Mouse (Mus musculus) neural tube, embryonic 13.5 days (tissue): ENCODE results near the gene Slc12a6. TPM values are rescaled to one million over a fixed set of nuclear protein-coding genes. Genes with fewer than 3 reads are reported as not detected.

Experiments used
- ATAC-seq: fragments of 200-750 bp; cut with Nextera tagmentation; 2 replicates; pipeline ENCODE4 v1.8.0; 2017; ENCODE audit warnings: low read depth, mild to moderate bottlenecking, moderate TSS enrichment, moderate library complexity
- H3K27ac ChIP-seq: fragments of 300-500 bp; sonication (generic); replicated peaks from 2 replicates; pipeline ENCODE4 v1.5.1; 2015; ENCODE audit warnings: moderate library complexity, mild to moderate bottlenecking, inconsistent platforms
- H3K27me3 ChIP-seq: fragments of 300-500 bp; sonication (generic); 2 replicates; pipeline ENCODE4 v1.6.1; 2015; ENCODE audit warnings: mild to moderate bottlenecking, inconsistent platforms
- H3K36me3 ChIP-seq: fragments of 300-500 bp; sonication (generic); 2 replicates; pipeline ENCODE4 v1.6.1; 2015; ENCODE audit warnings: mild to moderate bottlenecking, inconsistent platforms
- H3K4me1 ChIP-seq: fragments of 300-500 bp; sonication (generic); replicated peaks from 2 replicates; pipeline ENCODE4 v1.6.1; 2015; ENCODE audit warnings: inconsistent platforms
- H3K4me2 ChIP-seq: fragments of 300-500 bp; sonication (generic); 2 replicates; pipeline ENCODE4 v1.6.1; 2015; ENCODE audit warnings: inconsistent platforms, mild to moderate bottlenecking, moderate library complexity
- H3K4me3 ChIP-seq: fragments of 300-500 bp; sonication (generic); 2 replicates; pipeline ENCODE4 v1.5.1; 2015; ENCODE audit warnings: mild to moderate bottlenecking, inconsistent platforms
- H3K9ac ChIP-seq: fragments of 300-500 bp; sonication (generic); 2 replicates; pipeline ENCODE4 v1.6.1; 2015; ENCODE audit warnings: moderate library complexity, mild to moderate bottlenecking, inconsistent platforms
- H3K9me3 ChIP-seq: fragments of 300-500 bp; sonication (generic); 2 replicates; pipeline ENCODE4 v1.6.1; 2016; ENCODE audit warnings: inconsistent platforms
- WGBS: fragments of 180-500 bp; shearing (Covaris S2); methylation state at CpG from one replicate; pipeline ENCODE4 v1.1.7; 2015; 5-methylcytosine and 5-hydroxymethylcytosine counted together
- polyA plus RNA-seq: library from polyadenylated mRNA; unstranded; fragments of >200 nt; fragmentation: Nextera tagmentation; extraction: Ambion mirVana; gene quantifications from 2 replicates; pipeline ENCODE4 v1.2.1, GENCODE M21; 2015

Gene Slc12a6
- polyA plus RNA-seq, 1 experiment from 2014 or later, result 15.0 TPM

DNA sequence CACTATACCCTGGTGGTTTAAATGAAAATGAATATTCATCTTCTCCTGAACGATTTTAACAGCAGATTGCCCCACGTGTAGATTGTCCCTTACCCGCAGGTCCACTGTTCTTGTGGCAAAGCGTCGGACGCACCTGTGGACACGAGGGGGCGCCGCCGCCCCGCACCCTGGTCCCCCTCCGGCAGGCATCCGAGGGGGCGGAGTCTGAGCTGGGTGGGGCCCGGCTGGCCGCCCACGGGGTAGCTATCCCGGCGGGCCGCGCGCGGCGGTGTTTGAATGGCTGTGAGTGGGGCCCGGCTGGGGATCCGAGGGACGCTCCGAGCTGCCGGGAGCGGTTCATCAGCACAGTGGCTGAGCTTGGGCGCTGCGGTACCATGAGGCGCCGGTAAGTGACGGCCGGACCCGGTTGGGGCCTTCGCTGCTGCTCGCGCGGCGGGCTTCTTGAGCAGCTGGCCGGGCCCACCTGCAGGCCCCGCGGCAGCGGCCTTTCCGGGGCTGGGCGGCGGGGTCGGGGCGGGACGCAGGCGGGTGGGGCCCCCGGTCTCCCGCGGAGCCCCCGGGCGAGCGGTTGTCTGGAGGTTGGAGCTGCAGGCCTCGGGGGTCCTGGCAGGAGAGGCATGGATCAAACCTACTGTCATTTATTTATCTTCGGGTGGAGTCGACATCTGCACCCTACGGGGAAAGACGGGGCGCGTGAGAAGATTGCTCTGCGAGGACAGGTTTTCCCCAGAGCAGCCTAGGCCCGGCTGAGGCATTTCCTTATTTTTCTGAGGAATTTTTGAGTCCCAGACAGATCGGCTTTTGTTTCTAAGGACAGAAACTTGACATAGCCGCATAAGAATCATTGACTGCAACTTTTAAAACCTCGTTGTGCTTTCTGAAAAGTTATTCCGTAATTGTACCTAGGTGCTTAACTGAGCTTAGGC is 113.6 kb downstream of the Slc12a6 start, which contains the start of gene Katnbl1:
TSS of gene Katnbl1 (plus strand) at position 239 of the 926 bp plus-strand sequence.
- peak within 1 kb of the TSS; percentile 88 for H3K4me3 ChIP-seq
- whole genome bisulfite sequencing, result under 1% methylated on average over 72 of the region's 72 CpGs
- no peaks in the 10 kb centered on the region for H3K9me3 ChIP-seq
- peak within 1 kb of the TSS; percentile 63 for H3K4me2 ChIP-seq
- H3K4me1 ChIP-seq, result peaks cover 23% of the 10 kb centered on the region
- H3K27ac ChIP-seq, result peak within 1 kb of the TSS; percentile 90
- H3K9ac ChIP-seq, result peak within 1 kb of the TSS; percentile 95
- peaks cover 12% of the 10 kb centered on the region for H3K27me3 ChIP-seq
- no peaks in the 10 kb centered on the region for H3K36me3 ChIP-seq
- peak; percentile 99 for ATAC-seq

DNA sequence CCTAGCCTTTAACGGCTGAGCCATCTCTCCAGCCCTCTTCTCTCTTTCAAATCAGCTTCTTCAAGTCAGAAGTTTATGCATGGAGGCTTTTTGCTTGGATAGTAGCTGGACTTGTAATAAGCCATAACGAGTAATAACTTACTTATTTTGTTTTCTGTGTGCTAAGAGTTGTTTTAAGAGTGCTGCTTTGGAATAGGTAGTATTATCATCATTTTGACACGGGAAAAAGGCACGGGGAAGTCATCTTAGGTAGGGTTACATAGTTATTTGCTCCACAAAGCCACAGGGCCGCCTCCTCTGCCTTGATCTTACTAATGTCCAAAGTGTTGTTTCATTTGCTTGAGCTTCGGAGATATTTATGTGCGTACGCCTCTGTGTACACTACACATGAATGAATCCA is 114.5 kb downstream of the Slc12a6 start:
- H3K4me3 ChIP-seq, result peak overlapping the region; percentile 88
- 0 out of 2 replicates have a peak, but pooled peaks cover 5% of the 10 kb centered on the region for H3K27me3 ChIP-seq
- H3K4me1 ChIP-seq, result peaks cover 23% of the 10 kb centered on the region
- 48% methylated on average over 8 of the region's 8 CpGs for WGBS
- H3K9ac ChIP-seq, result peak overlapping the region; percentile 95
- peak overlapping the region; percentile 63 for H3K4me2 ChIP-seq
- no peaks in the 10 kb centered on the region for H3K9me3 ChIP-seq
- no peak for ATAC-seq
- no peaks in the 10 kb centered on the region for H3K36me3 ChIP-seq
- H3K27ac ChIP-seq, result peak overlapping the region; percentile 90; the same call in 1 of the 2 replicates

DNA sequence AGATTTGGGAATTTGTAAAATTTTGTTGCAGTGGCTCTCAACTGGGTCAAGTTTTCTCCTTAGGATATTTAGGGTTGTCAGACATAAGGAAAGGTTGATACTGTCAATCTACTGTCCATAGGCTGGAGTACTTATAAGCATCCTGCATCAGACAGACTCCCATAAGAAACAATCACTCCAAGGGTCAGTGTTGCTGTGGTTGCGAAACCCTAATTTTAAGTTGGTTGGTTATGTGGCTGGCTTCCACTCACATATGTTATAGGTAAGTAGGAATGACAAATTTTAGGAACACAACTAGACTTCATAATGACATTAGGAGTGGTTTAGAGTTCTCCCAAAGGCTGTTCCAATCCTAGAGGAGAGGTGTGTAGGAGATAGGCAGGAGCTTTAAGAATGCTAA is 115.6 kb downstream of the Slc12a6 start:
- Histone ChIP-seq H3K27me3 (no peaks in the 10 kb centered on the region), H3K36me3 (no peaks in the 10 kb centered on the region), H3K9ac (no peak overlapping the region), H3K9me3 (no peaks in the 10 kb centered on the region), H3K4me1 (peaks cover 23% of the 10 kb centered on the region), H3K27ac (no peak overlapping the region), H3K4me2 (no peak overlapping the region; the same call in 1 of the 2 replicates), H3K4me3 (no peak overlapping the region)
- no peak for ATAC-seq
- WGBS, result 100% methylated on average over 1 of the region's 1 CpGs

DNA sequence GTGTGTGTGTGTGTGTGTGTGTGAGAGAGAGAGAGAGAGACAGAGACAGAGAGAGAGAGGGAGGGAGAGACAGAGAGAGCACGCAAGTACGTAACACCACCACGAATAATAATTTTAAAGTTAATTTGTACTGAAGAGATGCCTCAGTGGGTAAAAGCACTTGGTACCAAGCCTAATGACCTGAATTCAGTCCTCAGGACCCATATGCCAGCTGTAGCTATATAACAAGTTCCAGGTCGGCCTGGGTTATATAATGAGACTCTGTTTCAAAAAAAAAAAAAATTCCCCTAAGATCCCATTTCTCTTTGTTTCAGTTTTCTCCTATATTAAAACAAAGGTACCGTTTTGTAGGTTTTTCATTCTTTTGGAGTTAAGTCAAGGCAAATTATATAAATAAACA is 125.2 kb downstream of the Slc12a6 start:
- WGBS, result 90% methylated on average over 5 of the region's 5 CpGs
- ATAC-seq, result no peak
- H3K9ac ChIP-seq, result no peak overlapping the region
- no peaks in the 10 kb centered on the region for H3K27me3 ChIP-seq
- H3K4me3 ChIP-seq, result no peak overlapping the region
- H3K4me2 ChIP-seq, result no peak overlapping the region
- no peaks in the 10 kb centered on the region for H3K9me3 ChIP-seq
- no peaks in the 10 kb centered on the region for H3K36me3 ChIP-seq
- H3K27ac ChIP-seq, result no peak overlapping the region
- H3K4me1 ChIP-seq, result 0 out of 2 replicates have a peak, but pooled peaks cover 8% of the 10 kb centered on the region

DNA sequence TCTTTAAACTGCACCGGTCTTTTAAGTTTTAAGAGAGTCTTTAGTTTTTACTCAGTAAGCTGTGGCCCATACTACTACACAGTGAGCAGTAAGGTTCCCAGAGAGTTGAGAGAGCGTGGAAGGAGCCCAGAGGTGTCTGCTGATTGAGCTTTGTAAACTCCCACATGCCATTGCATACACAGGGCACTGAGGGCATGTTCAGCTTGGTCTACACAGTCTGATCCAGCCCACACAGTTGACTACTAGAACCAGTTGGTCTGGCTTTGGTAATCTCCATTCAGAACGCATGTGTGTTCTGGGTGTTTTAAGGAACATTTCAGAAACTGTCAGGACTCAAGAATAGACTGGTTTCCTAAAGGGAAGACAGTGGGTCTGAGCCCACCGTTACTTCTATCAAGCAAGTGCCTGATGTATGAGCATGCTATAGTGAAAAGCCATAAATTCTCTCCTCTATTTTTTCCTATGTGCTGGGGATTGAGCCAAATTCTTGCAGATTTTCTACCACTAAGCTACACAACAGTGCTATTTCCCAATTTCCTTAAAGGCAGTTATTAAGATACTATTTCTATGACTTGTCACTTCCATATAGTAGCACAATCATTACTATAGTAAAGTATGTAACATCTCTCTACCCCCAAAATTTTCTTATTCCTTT is 125.8 kb downstream of the Slc12a6 start:
- WGBS, result 89% methylated on average over 4 of the region's 4 CpGs
- H3K9me3 ChIP-seq, result no peaks in the 10 kb centered on the region

DNA sequence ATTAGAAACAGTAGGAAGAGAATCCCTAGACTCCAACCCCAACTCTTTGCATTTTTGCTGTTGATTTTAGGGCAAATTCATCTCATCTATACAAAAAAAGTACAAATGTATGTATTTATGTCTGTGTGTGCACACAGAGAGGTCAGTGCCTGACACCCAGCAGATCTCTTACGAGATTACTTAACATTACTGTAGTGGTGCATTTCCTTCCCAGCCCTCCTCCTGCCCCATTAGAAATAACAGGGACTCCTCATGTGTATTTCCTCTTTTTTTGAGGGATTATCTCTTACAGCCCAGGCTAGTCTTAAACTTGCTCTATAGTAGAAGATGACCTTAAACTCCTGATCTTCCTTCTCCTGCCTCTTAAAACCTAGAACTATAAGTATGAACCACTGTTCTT is 127.1 kb downstream of the Slc12a6 start:
- no peak overlapping the region for H3K9ac ChIP-seq
- ATAC-seq, result no peak
- H3K36me3 ChIP-seq, result no peaks in the 10 kb centered on the region
- H3K9me3 ChIP-seq, result no peaks in the 10 kb centered on the region
- no peak overlapping the region for H3K4me2 ChIP-seq
- H3K27me3 ChIP-seq, result no peaks in the 10 kb centered on the region
- no peak overlapping the region for H3K4me3 ChIP-seq
- 0 out of 2 replicates have a peak, but pooled peaks cover 8% of the 10 kb centered on the region for H3K4me1 ChIP-seq
- no peak overlapping the region for H3K27ac ChIP-seq
- 94% methylated on average over 1 of the region's 1 CpGs for WGBS

More for the DNA sequence above, 125.8 kb downstream of the Slc12a6 start:
- Histone ChIP-seq H3K4me3 (no peak overlapping the region), H3K4me2 (no peak overlapping the region), H3K27ac (no peak overlapping the region), H3K9ac (no peak overlapping the region), H3K4me1 (0 out of 2 replicates have a peak, but pooled peaks cover 8% of the 10 kb centered on the region), H3K36me3 (no peaks in the 10 kb centered on the region), H3K27me3 (no peaks in the 10 kb centered on the region)
- no peak for ATAC-seq

DNA sequence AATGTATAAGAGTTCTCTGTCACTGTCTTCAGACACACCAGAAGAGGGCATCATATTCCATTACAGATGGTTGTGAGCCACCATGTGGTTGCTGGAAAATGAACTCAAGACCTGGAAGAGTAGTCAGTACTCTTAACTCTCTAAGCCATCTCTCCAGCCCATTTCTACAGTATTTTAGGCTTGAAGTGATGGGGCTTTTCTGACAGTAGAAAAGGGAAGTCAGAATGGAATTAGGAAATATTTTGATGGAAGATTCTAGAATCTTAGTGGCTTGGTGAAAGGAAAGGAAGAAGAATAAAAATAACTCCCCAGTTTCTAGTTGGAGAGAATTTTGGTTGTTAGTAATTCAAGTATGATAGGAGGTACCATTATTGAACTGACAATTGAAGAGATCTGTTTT is 128.3 kb downstream of the Slc12a6 start:
- H3K36me3 ChIP-seq, result no peaks in the 10 kb centered on the region
- no peak for ATAC-seq
- H3K27me3 ChIP-seq, result no peaks in the 10 kb centered on the region
- no peaks in the 10 kb centered on the region for H3K9me3 ChIP-seq
- no peak overlapping the region for H3K9ac ChIP-seq
- H3K4me3 ChIP-seq, result no peak overlapping the region
- H3K4me1 ChIP-seq, result 0 out of 2 replicates have a peak, but pooled peaks cover 8% of the 10 kb centered on the region
- no peak overlapping the region for H3K27ac ChIP-seq
- H3K4me2 ChIP-seq, result no peak overlapping the region

DNA sequence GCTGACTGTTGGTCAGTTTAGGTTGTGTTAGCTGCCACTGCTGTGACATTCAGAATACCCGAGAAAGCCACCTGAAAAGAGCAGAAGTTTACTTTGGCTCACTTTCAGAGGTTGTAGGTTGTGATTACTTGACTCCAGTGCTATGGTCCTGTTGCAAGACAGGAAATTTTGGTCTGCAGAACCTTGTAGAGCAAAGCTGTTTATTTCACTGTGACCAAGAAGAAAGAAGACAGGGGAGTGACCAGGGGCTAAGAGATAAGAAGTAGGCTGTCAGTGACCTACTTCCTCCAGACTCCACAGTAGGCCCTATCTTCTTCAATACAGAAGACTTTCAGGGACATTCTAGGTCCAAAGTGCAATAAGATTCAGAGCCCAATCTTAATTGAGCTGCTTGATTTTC is 131.0 kb downstream of the Slc12a6 start:
- Histone ChIP-seq H3K9me3 (no peaks in the 10 kb centered on the region), H3K9ac (no peak overlapping the region), H3K4me3 (no peak overlapping the region), H3K36me3 (no peaks in the 10 kb centered on the region), H3K4me1 (no peaks in the 10 kb centered on the region), H3K27ac (no peak overlapping the region), H3K27me3 (no peaks in the 10 kb centered on the region), H3K4me2 (no peak overlapping the region)
- ATAC-seq, result no peak
- 72% methylated on average over 1 of the region's 1 CpGs for WGBS

DNA sequence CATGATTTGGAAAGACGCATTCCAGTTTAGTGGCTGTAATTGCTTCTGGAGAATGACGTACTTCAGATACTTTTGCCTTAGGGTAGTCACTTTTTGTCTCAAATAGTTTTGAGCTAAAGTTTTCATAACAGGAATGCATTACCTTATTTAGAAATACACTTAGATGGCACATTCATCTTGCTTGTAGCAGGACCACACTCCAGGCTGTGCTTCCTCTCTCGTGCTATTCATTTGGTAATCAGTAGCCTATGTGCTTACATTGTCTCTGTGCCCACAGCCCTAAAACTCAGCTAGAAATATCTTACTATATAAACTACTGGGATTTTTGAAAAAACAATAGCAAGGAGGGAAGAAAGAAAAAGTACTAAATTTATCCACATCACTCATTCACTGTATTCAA is 141.4 kb downstream of the Slc12a6 start:
- Histone ChIP-seq H3K4me2 (no peak overlapping the region), H3K27ac (no peak overlapping the region), H3K9ac (no peak overlapping the region), H3K9me3 (no peaks in the 10 kb centered on the region), H3K36me3 (peaks cover 27% of the 10 kb centered on the region), H3K4me3 (no peak overlapping the region), H3K27me3 (no peaks in the 10 kb centered on the region), H3K4me1 (no peaks in the 10 kb centered on the region)
- WGBS, result 95% methylated on average over 3 of the region's 3 CpGs
- no peak for ATAC-seq

Other genes with a start within 250 kb of the Slc12a6 start
- gene Olfr1311, start 241.4 kb upstream of the Slc12a6 start, polyA plus RNA-seq, result not detected in 2 replicates
- gene Olfr1312, start 215.6 kb upstream of the Slc12a6 start, polyA plus RNA-seq, result not detected in 2 replicates
- not detected in 2 replicates for gene Olfr1313, start 188.0 kb upstream of the Slc12a6 start, polyA plus RNA-seq
- gene Olfr1314, start 169.0 kb upstream of the Slc12a6 start, polyA plus RNA-seq, result not detected in 2 replicates
- gene Olfr1315-ps1, start 150.4 kb upstream of the Slc12a6 start, polyA plus RNA-seq, result not detected in 2 replicates
- gene Olfr1316, start 130.8 kb upstream of the Slc12a6 start, polyA plus RNA-seq, result not detected in 2 replicates
- gene Olfr1317, start 125.5 kb upstream of the Slc12a6 start, polyA plus RNA-seq, result not detected in 2 replicates
- gene Olfr1318, start 111.6 kb upstream of the Slc12a6 start, polyA plus RNA-seq, result 0.06 TPM in 1 of 2 replicates, not detected in the other
- gene Lpcat4, start 26.4 kb upstream of the Slc12a6 start, polyA plus RNA-seq, result 18.5 and 21.7 TPM in 2 replicates
- gene Nutm1, start 6.5 kb upstream of the Slc12a6 start, polyA plus RNA-seq, result 0.11 TPM in 1 of 2 replicates, not detected in the other
- gene Nop10, start 3.9 kb upstream of the Slc12a6 start, polyA plus RNA-seq, result 163 and 172 TPM in 2 replicates
- gene Gm21985, start 489 bp downstream of the Slc12a6 start, polyA plus RNA-seq, result not detected in 2 replicates
- 159 and 174 TPM in 2 replicates for gene Emc4, start 102.2 kb downstream of the Slc12a6 start, polyA plus RNA-seq
- gene Katnbl1, start 113.4 kb downstream of the Slc12a6 start, polyA plus RNA-seq, result 37.0 and 38.7 TPM in 2 replicates
- 20.9 and 21.8 TPM in 2 replicates for gene Emc7, start 189.2 kb downstream of the Slc12a6 start, polyA plus RNA-seq
- gene Chrm5, start 214.9 kb downstream of the Slc12a6 start, polyA plus RNA-seq, result 0.18 and 0.54 TPM in 2 replicates
- gene Aven, start 227.1 kb downstream of the Slc12a6 start, polyA plus RNA-seq, result 5.1 and 5.3 TPM in 2 replicates